Mouse (Mus musculus): ENCODE data around the gene Lingo1.

GRCm38 (mm10) chr9:56843679-56844188 lies 47.5 kb upstream of the Lingo1 start:
- TF ChIP-seq CTCF (IDR thresholded peaks at IDR 0.05; ENCODE audit: insufficient read depth, low read length) (peak; percentile 78), POLR2A (IDR thresholded peaks at IDR 0.05; ENCODE audit: borderline replicate concordance, extremely low read depth, low read depth, low read length) (no peak)

Data from lung, adult 2 months (tissue).